Mouse (Mus musculus) embryonic stem cell, embryonic (primary cell): Measurements from ENCODE around the gene Phf20.

ENCODE experiments used
- CTCF ChIA-PET, 4 experiments: fragments of 300-600 bp in 2 of 4; fragments of 350-600 bp in 2 of 4; sonication (Branson Sonifier 250); formaldehyde crosslinking; loops; one replicate each; lab custom pipeline; 2022; ENCODE audit warnings: inconsistent platforms in 2 of 4; lab: Charles Lee
- POLR2A ChIA-PET, 4 experiments: fragments of 300-600 bp in 2 of 4; fragments of 350-600 bp in 2 of 4; sonication (Branson Sonifier 250); formaldehyde crosslinking; loops; one replicate each; lab custom pipeline; 2022; ENCODE audit warnings: antibody characterized with exemption in 4 of 4, inconsistent platforms in 1 of 4; lab: Charles Lee

Gene Phf20

DNA sequence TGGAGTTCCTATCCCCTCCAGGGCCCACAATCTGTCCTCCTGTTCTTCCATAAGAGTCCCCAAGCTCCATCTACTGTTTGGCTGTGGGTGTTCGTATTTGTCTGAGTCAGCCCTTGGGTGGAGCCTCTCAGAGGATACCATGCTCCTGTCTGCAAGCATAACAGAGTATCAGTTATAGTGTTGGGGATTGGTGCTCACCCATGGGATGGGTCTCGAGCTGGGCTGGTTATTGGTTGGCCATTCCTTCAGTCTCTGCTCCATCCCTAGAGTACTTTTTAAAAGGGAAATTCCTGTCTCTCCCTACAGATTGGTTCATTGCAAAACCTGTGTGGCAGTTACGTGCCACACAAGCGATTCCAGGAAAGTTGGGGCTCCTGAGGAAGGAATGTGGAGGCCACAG lies 152.5 kb downstream of the Phf20 start:
- CTCF ChIA-PET: interaction anchor here in 1 of 4 experiments (2.1 kb wide), 1 partner anchor 43 kb away, joined by 4 read pairs; no protein-coding TSS in a partner anchor
- POLR2A ChIA-PET: interaction anchor here in 2 of 4 experiments (0.9 to 1.7 kb wide), 4 partner anchors 29 to 458 kb away, joined by 3 to 5 read pairs (median 3); partner anchors contain the start of genes Cnbd2 (in 1 of the 2), Rbm39 (in 1 of the 2) and Scand1 (in 1 of the 2)

- CTCF ChIA-PET: interaction anchor here in 2 of 4 experiments (0.6 to 2.1 kb wide), 2 partner anchors 44 to 344 kb away, joined by 3 to 4 read pairs; no protein-coding TSS in a partner anchor
- POLR2A ChIA-PET: interaction anchor here in 2 of 4 experiments (0.9 to 1.7 kb wide), 4 partner anchors 37 to 458 kb away, joined by 3 to 5 read pairs (median 3); partner anchors contain the start of genes Cnbd2 (in 1 of the 2), Epb41l1 (in 1 of the 2) and Scand1 (in 1 of the 2)
These were observed 153.1 kb downstream of the Phf20 start for GRCm38 (mm10) chr2:156349286-156349848.

DNA sequence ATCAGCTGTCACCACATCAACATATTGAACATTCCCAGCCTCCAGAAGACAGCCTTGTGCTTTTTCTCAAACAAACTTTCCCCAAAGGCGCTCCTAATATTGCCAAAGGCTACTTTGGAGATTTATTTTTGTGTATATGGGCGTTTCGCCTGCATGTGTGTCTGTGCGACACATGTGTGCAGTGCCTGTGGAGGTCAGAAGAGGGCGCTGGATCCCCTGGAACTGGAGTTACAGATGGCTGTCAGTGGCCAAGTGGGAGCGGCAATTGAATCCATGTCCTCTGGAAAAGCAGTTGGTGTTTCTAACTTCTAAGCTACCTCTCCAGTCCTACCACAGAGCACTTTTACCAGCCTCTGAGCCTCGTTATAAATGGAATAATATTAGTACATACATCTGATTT lies 155.0 kb downstream of the Phf20 start:
- POLR2A ChIA-PET: interaction anchor here in 2 of 4 experiments (0.6 to 3.7 kb wide), 3 partner anchors 28 to 489 kb away, joined by 3 to 10 read pairs (median 4); partner anchors contain the start of gene Tgif2 (in 1 of the 2)
- CTCF ChIA-PET: interaction anchor here in 2 of 4 experiments (0.6 to 1.1 kb wide), 7 partner anchors 8 to 147 kb away, joined by 3 to 4 read pairs (median 3); no protein-coding TSS in a partner anchor

DNA sequence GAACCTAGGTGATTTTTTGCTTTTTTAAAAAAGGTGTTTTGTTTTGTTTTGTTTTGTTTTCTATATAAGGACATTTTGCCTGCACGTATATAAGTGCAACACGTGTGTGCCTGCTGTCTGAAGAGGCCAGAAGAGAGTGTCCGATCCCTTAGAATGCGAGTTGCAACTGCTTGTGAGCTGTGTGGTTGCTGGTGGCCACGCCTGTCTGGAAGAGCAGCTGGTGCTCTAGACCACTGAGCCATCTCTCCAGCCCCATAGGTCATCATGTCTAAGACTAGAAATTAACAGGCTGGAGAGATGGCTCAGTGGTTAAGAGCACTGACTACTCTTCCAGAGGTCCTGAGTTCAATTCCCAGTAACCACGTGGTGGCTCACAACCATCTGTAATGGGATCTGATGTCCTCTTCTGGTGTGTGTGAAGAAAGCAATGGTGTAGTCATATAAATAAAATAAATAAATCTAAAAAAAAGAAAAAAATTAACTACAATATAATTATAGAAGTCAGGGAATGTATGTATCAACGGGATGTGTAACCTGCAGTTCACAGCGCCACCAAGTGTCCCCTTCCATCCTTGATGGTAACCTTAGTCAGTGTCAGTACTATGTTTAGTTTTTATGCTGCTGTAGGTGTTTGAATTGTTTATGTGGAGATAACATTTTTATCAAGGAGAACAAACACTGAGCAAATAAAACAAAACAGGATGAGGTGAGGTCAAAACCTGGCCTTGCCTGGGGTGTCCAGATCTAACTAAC lies 156.3 kb downstream of the Phf20 start:
- CTCF ChIA-PET: interaction anchor here in 3 of 4 experiments (0.6 to 1.2 kb wide), 4 partner anchors 84 to 1886 kb away, joined by 3 read pairs; no protein-coding TSS in a partner anchor
- POLR2A ChIA-PET: interaction anchor here in 2 of 4 experiments (0.8 to 3.7 kb wide), 5 partner anchors 10 to 27 kb away, joined by 5 to 10 read pairs (median 5); no protein-coding TSS in a partner anchor

- ChIA-PET CTCF (interaction anchor here in 3 of 4 experiments (0.6 to 1.7 kb wide), 11 partner anchors 8 to 543 kb away, joined by 3 to 5 read pairs (median 3); no protein-coding TSS in a partner anchor), POLR2A (interaction anchor here in 2 of 4 experiments (0.8 to 3.7 kb wide), 8 partner anchors 11 to 41 kb away, joined by 3 to 10 read pairs (median 5); no protein-coding TSS in a partner anchor)
These were observed 157.0 kb downstream of the Phf20 start for GRCm38 (mm10) chr2:156353265-156353692.

GRCm38 (mm10) chr2:156356031-156356430 lies 159.8 kb downstream of the Phf20 start:
- CTCF ChIA-PET: interaction anchor here in 1 of 4 experiments (0.6 kb wide), 1 partner anchor 69 kb away, joined by 3 read pairs; no protein-coding TSS in a partner anchor
- POLR2A ChIA-PET: interaction anchor here in 3 of 4 experiments (0.8 to 1.2 kb wide), 5 partner anchors 8 to 374 kb away, joined by 3 to 8 read pairs (median 3); no protein-coding TSS in a partner anchor
